Mouse (Mus musculus) 3T3-L1 (cell line): ENCODE results near the gene Rab3a.

Experiments used
- DNase-seq: peaks from one replicate; pipeline ENCODE4 v3.0.0-alpha.2; 2015; ENCODE audit warnings: low read depth, low spot score

Rab3a gene

GRCm38 (mm10) chr8:70754043-70754870, at the start of gene Rab3a:
Gene Rab3a, plus strand, starts transcription at chr8:70754679.
- peak; percentile 100 for DNase-seq

- no peak for DNase-seq
Measured at GRCm38 (mm10) chr8:70708281-70708680, 46.2 kb upstream of the Rab3a start.

DNA sequence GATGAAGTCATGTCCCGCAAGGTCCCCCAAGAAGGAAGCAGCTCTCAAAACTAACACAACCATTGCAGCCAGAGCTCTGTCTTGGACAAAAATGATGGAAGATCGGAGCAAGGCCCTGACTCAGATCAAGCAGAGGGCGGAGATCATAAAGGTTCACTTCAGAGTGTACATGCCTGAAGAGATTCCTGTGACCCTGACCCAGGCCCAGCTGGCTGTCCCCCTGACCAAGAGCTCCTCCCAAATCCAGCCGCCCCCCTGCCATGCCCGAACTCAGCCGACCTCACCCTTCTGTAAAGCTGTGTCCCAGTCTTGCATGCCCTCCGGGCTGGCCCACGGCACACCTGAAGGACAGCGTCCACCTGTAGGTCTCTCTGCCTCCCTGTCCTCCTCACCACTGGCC, 44.7 kb upstream of the Rab3a start:
- no peak for DNase-seq

- DNase-seq = peak; percentile 90
Measured at GRCm38 (mm10) chr8:70710296-70710695, 44.2 kb upstream of the Rab3a start.

- DNase-seq = no peak
Measured at GRCm38 (mm10) chr8:70711041-70711440, 43.4 kb upstream of the Rab3a start.

DNA sequence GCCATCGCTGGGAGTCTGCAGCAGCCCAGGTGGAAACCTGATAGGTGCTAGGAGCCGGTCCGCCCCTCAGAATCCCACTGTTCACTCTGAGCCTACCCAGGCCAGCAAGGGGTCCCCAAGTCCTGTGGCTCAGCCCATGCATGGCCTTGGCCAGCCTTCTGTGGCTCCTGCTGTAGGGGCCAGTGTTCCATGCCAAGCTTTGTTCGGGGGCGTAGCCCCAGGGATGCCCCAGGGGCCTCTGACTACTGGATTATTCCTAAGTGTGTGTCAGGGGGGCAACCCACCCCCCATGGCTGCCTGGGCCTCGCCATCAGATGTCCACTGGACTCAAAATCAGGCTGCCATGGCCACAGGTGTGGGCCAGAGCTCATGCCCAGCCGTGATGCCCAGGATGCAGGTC, 40.5 kb upstream of the Rab3a start:
- DNase-seq = no peak

DNA sequence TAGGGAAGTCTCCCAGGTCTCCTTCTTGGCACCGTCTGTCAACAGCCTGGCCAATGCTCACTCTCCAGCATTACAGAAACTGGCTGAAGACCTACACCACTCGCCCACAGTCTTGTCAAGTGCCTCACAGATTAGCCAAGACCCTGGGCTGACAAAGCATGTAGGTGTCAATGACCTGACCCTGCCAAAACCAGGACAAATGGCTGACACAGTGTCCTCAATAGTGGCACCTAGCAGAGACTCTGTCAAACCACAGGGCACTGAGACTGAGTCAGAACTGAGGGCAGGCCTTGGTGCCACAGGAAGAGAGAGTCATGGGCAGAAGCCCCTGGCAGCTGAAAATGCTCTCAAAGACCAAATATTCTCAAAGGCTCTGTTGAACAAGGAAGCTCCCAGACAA, 39.4 kb upstream of the Rab3a start:
- no peak for DNase-seq

- DNase-seq = no peak
Measured at GRCm38 (mm10) chr8:70716521-70717400, 37.7 kb upstream of the Rab3a start.

- peak; percentile 54 for DNase-seq
Measured at GRCm38 (mm10) chr8:70718297-70718696, 36.2 kb upstream of the Rab3a start, which contains the start of gene Gm3336. Gene Gm3336, plus strand, starts transcription at chr8:70718543.

- no peak for DNase-seq
Measured at GRCm38 (mm10) chr8:70719796-70720270, 34.6 kb upstream of the Rab3a start.

- peak; percentile 89 for DNase-seq
Measured at GRCm38 (mm10) chr8:70720739-70721138, 33.7 kb upstream of the Rab3a start.

DNA sequence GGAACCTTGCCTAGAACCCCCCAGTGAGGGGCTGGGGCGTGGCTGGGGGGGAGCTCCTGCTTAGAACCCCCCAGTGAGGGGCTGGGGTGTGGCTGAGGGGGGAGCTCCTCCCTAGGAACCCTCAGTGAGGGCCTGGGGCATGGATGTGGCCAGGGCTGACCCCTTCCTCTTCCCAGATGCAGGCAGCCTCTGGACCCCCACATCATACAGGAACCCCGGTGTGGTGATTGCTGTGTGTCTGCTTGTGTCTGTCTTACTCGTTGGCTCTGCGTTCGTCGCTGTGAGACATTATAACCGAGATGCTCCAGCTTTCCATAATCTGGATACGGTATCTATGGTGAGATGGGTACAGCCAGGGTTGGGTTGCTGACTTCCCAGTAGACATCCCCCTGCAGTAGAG, 32.9 kb upstream of the Rab3a start:
- DNase-seq = no peak

DNA sequence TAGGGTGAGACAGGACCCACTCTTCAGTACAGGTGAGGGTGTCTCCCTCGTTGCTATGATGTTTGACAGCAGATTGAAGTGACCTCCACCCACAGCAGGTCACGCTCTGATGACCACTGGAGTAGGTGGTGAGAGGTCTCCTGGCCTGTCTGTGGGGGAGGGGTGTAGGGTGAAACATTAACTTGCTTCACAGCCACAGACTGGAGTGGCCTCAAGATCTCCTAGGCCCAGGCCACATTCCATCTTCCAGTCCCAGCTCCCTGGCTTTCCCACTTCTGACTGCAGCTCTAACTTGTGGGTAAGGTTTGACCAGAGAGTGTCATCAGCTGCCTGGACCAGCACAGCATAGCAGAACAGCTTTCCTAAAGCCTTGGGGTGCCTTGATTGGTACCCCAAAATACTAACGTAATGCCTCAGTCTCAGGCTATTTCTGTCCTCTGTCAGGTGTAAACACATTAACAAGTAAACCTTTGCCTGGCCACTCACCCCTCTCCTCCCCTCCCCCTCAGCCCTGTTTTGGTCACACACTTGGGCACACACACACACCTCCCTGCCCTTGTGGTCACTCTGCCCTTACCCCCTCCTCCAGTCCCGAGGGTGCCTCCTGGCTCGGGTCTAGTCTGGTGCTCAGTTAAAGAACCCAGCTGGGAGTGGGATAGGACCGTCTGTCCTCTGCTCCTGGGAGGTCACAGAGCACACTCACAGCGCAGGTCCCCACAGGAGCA, 30.8 kb upstream of the Rab3a start, which contains the start of gene Pde4c:
Pde4c (plus strand) TSS at position 235 of the 725 bp plus-strand sequence.
- no peak for DNase-seq

DNA sequence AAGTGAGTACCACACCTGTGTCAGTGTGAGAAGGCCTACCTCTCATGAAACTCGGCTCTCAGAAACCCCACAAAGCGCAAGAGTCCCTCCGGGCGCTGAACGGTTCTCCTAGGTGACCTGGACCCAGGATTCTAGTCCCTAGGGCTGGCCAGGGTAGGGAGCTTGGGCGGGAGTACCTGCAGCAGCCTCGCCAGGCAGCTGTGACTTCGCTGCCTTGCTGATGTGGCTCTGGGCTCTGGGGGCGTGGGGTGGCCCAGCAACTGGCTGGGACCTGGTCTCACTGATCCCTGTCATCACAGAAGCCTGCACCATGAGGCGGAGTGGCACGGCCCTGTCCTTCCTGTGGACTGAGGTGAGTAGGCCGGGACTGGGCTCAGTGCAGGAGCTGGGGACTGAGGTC, 30.3 kb upstream of the Rab3a start:
- no peak for DNase-seq

- DNase-seq = peak; percentile 35
Measured at GRCm38 (mm10) chr8:70725792-70726447, 28.6 kb upstream of the Rab3a start.

DNA sequence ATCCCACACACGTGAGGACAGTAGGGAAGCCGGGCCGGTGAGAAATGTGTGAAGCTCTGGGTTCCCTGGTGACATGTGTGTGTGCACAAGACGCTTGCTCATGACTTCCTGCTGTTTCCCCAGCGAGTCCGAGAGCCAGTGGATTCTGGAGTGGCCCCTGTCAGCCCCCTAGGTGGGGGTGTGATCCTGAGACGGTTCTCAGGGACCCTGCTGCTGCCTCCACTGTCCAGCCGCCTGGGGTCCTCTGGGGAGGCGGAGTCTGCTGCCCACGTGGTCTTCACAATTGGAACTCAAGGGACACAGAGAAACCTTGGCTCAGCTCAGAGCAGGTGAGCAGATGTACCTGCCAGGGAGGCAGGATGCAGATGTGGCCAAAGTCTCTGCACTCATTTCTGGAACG, 27.8 kb upstream of the Rab3a start:
- no peak for DNase-seq

- no peak for DNase-seq
Measured at GRCm38 (mm10) chr8:70729808-70730475, 24.5 kb upstream of the Rab3a start.

GRCm38 (mm10) chr8:70730956-70731355, 23.5 kb upstream of the Rab3a start:
- no peak for DNase-seq

GRCm38 (mm10) chr8:70737705-70738104, 16.8 kb upstream of the Rab3a start:
- no peak for DNase-seq

GRCm38 (mm10) chr8:70738211-70738610, 16.3 kb upstream of the Rab3a start:
- no peak for DNase-seq

DNA sequence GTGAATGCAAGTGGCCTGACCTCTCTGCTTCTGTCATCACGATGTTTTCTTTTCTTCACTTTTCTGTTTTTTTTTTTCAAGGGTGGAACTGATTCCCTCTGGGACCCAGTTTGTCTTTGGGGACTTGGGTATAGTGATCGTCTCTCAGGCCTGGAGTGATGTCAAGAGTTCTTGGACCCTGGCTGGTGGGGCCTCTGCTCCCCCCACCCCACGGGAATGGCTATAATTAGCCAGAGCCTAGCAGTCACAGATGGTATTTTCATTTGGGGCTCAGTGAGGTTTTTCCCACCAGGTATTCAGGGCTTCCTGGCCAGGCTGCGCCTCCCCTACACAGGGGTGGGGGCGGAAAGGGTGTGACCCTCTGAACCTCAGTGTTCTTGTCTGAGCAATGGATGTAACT, 12.8 kb upstream of the Rab3a start:
- no peak for DNase-seq
